Mouse (Mus musculus): ENCODE results near the gene Nrip1. TPM values are rescaled to one million over a fixed set of nuclear protein-coding genes. Genes with fewer than 3 reads are reported as not detected.

The Nrip1 gene
- total and polyA plus RNA-seq, 2 experiments from 2014 or later = 34.8 to 40.9 TPM

- H3K36me3 ChIP-seq (ENCODE audit: insufficient read depth) = peaks cover 9% of the 10 kb centered on the region
- H3K4me1 ChIP-seq (ENCODE audit: insufficient read depth) = no peaks in the 10 kb centered on the region
- TF ChIP-seq CTCF (IDR thresholded peaks at IDR 0.05; ENCODE audit: low read depth) = no peak
- no peaks in the 10 kb centered on the region for H3K27me3 ChIP-seq (ENCODE audit: insufficient read depth, low read length)
- ATAC-seq (no peak), DNase-seq (no peak)
- H3K4me2 ChIP-seq (ENCODE audit: low read depth) = no peak overlapping the region
- 73% methylated on average over 13 of the region's 13 CpGs for WGBS
- H3K4me3 ChIP-seq (ENCODE audit: low read depth, low read length) = no peak overlapping the region
- no peak overlapping the region for H3K9ac ChIP-seq
- H3K9me3 ChIP-seq (ENCODE audit: low read length) = no peaks in the 10 kb centered on the region
- no peak overlapping the region for H3K27ac ChIP-seq (ENCODE audit: low read depth, low read length)
These were observed 25.8 kb downstream of the Nrip1 start for GRCm38 (mm10) chr16:76347719-76348421.

GRCm38 (mm10) chr16:76346371-76346770 is 27.3 kb downstream of the Nrip1 start:
- ATAC-seq = no peak
- WGBS = 98% methylated on average over 7 of the region's 7 CpGs
- no peak for TF ChIP-seq CTCF (IDR thresholded peaks at IDR 0.05; ENCODE audit: low read depth)

GRCm38 (mm10) chr16:76344761-76345368 is 28.8 kb downstream of the Nrip1 start:
- H3K27ac ChIP-seq (ENCODE audit: low read depth, low read length) = no peak overlapping the region

More at GRCm38 (mm10) chr16:76346371-76346770, 27.3 kb downstream of the Nrip1 start:
- H3K4me3 ChIP-seq (ENCODE audit: low read depth, low read length) = no peak overlapping the region
- DNase-seq = no peak
- no peak overlapping the region for H3K9ac ChIP-seq
- no peaks in the 10 kb centered on the region for H3K27me3 ChIP-seq (ENCODE audit: insufficient read depth, low read length)
- no peak overlapping the region for H3K27ac ChIP-seq (ENCODE audit: low read depth, low read length)
- H3K36me3 ChIP-seq (ENCODE audit: insufficient read depth) = peaks cover 4% of the 10 kb centered on the region
- H3K9me3 ChIP-seq (ENCODE audit: low read length) = no peaks in the 10 kb centered on the region
- no peak overlapping the region for H3K4me2 ChIP-seq (ENCODE audit: low read depth)
- H3K4me1 ChIP-seq (ENCODE audit: insufficient read depth) = no peaks in the 10 kb centered on the region

GRCm38 (mm10) chr16:76344030-76344429 is 29.6 kb downstream of the Nrip1 start:
- no peaks in the 10 kb centered on the region for H3K36me3 ChIP-seq (ENCODE audit: insufficient read depth)
- ATAC-seq (no peak), DNase-seq (no peak)
- no peaks in the 10 kb centered on the region for H3K9me3 ChIP-seq (ENCODE audit: low read length)
- no peaks in the 10 kb centered on the region for H3K4me1 ChIP-seq (ENCODE audit: insufficient read depth)
- no peak overlapping the region for H3K9ac ChIP-seq
- no peak overlapping the region for H3K4me3 ChIP-seq (ENCODE audit: low read depth, low read length)
- 96% methylated on average over 2 of the region's 2 CpGs for WGBS
- no peaks in the 10 kb centered on the region for H3K27me3 ChIP-seq (ENCODE audit: insufficient read depth, low read length)
- H3K4me2 ChIP-seq (ENCODE audit: low read depth) = no peak overlapping the region
- H3K27ac ChIP-seq (ENCODE audit: low read depth, low read length) = no peak overlapping the region
- TF ChIP-seq CTCF (IDR thresholded peaks at IDR 0.05; ENCODE audit: low read depth) = no peak

More at GRCm38 (mm10) chr16:76344761-76345368, 28.8 kb downstream of the Nrip1 start:
- H3K27me3 ChIP-seq (ENCODE audit: insufficient read depth, low read length) = no peaks in the 10 kb centered on the region
- WGBS = 83% methylated on average over 3 of the region's 3 CpGs
- H3K4me2 ChIP-seq (ENCODE audit: low read depth) = no peak overlapping the region
- no peak for ATAC-seq
- no peak for DNase-seq
- H3K9me3 ChIP-seq (ENCODE audit: low read length) = no peaks in the 10 kb centered on the region
- H3K4me3 ChIP-seq (ENCODE audit: low read depth, low read length) = no peak overlapping the region
- H3K9ac ChIP-seq = no peak overlapping the region
- peaks cover 4% of the 10 kb centered on the region; the same call in 1 of the 2 replicates for H3K36me3 ChIP-seq (ENCODE audit: insufficient read depth)
- TF ChIP-seq CTCF (IDR thresholded peaks at IDR 0.05; ENCODE audit: low read depth) = no peak
- H3K4me1 ChIP-seq (ENCODE audit: insufficient read depth) = no peaks in the 10 kb centered on the region

- ATAC-seq = no peak
- Histone ChIP-seq H3K4me2 (ENCODE audit: low read depth) (no peak overlapping the region), H3K36me3 (ENCODE audit: insufficient read depth) (no peaks in the 10 kb centered on the region), H3K27ac (ENCODE audit: low read depth, low read length) (no peak overlapping the region), H3K4me1 (ENCODE audit: insufficient read depth) (no peaks in the 10 kb centered on the region), H3K4me3 (ENCODE audit: low read depth, low read length) (no peak overlapping the region), H3K9ac (no peak overlapping the region), H3K27me3 (ENCODE audit: insufficient read depth, low read length) (no peaks in the 10 kb centered on the region), H3K9me3 (ENCODE audit: low read length) (no peaks in the 10 kb centered on the region)
- no peak for DNase-seq
- WGBS = 91% methylated on average over 8 of the region's 8 CpGs
- TF ChIP-seq CTCF (IDR thresholded peaks at IDR 0.05; ENCODE audit: low read depth) = no peak
These were observed 32.0 kb downstream of the Nrip1 start for GRCm38 (mm10) chr16:76341636-76342035.

GRCm38 (mm10) chr16:76339256-76339655 is 34.4 kb downstream of the Nrip1 start:
- Histone ChIP-seq H3K4me2 (ENCODE audit: low read depth) (no peak overlapping the region), H3K36me3 (ENCODE audit: insufficient read depth) (no peaks in the 10 kb centered on the region), H3K4me1 (ENCODE audit: insufficient read depth) (no peaks in the 10 kb centered on the region), H3K9me3 (ENCODE audit: low read length) (no peaks in the 10 kb centered on the region), H3K27ac (ENCODE audit: low read depth, low read length) (no peak overlapping the region), H3K27me3 (ENCODE audit: insufficient read depth, low read length) (no peaks in the 10 kb centered on the region), H3K9ac (no peak overlapping the region), H3K4me3 (ENCODE audit: low read depth, low read length) (no peak overlapping the region)
- TF ChIP-seq CTCF (IDR thresholded peaks at IDR 0.05; ENCODE audit: low read depth) = no peak
- ATAC-seq (no peak), DNase-seq (no peak)
- 92% methylated on average over 10 of the region's 10 CpGs for WGBS

GRCm38 (mm10) chr16:76337351-76337750 is 36.3 kb downstream of the Nrip1 start:
- Histone ChIP-seq H3K4me3 (ENCODE audit: low read depth, low read length) (no peak overlapping the region), H3K9ac (no peak overlapping the region), H3K4me1 (ENCODE audit: insufficient read depth) (no peaks in the 10 kb centered on the region), H3K4me2 (ENCODE audit: low read depth) (no peak overlapping the region), H3K9me3 (ENCODE audit: low read length) (no peaks in the 10 kb centered on the region), H3K27me3 (ENCODE audit: insufficient read depth, low read length) (no peaks in the 10 kb centered on the region), H3K36me3 (ENCODE audit: insufficient read depth) (no peaks in the 10 kb centered on the region), H3K27ac (ENCODE audit: low read depth, low read length) (no peak overlapping the region)
- ATAC-seq = no peak
- 82% methylated on average over 7 of the region's 7 CpGs for WGBS
- no peak for TF ChIP-seq CTCF (IDR thresholded peaks at IDR 0.05; ENCODE audit: low read depth)
- no peak for DNase-seq
